Mouse (Mus musculus) intestine, postnatal 0 days (tissue): ENCODE data around the gene Sigirr. TPM values are rescaled to one million over a fixed set of nuclear protein-coding genes. Genes with fewer than 3 reads are reported as not detected.

ENCODE experiments used
- ATAC-seq: fragments of 200-750 bp; cut with Nextera tagmentation; 2 replicates; pipeline ENCODE4 v1.8.0; 2017; ENCODE audit warnings: mild to moderate bottlenecking, moderate TSS enrichment, moderate library complexity
- H3K27ac ChIP-seq: fragments of 300-500 bp; sonication (generic); 2 replicates; pipeline ENCODE4 v1.5.1; 2014; ENCODE audit warnings: mild to moderate bottlenecking, low read depth, low read length, moderate library complexity
- H3K27me3 ChIP-seq: fragments of 300-500 bp; sonication (generic); replicated peaks from 2 replicates; pipeline ENCODE4 v1.6.1; 2014; ENCODE audit warnings: low read length, mixed read lengths; ENCODE audit not compliant: control insufficient read depth, insufficient read depth
- H3K36me3 ChIP-seq: fragments of 300-500 bp; sonication (generic); 2 replicates; pipeline ENCODE4 v1.6.1; 2014; ENCODE audit warnings: mild to moderate bottlenecking, moderate library complexity; ENCODE audit not compliant: control insufficient read depth, insufficient read depth
- H3K4me1 ChIP-seq: fragments of 300-500 bp; sonication (generic); replicated peaks from 2 replicates; pipeline ENCODE4 v1.6.1; 2014; ENCODE audit warnings: antibody characterized with exemption, low read length, mixed read lengths; ENCODE audit not compliant: control insufficient read depth, insufficient read depth
- H3K4me2 ChIP-seq: fragments of 300-500 bp; sonication (generic); replicated peaks from 2 replicates; pipeline ENCODE4 v1.6.1; 2014; ENCODE audit warnings: low read depth, mild to moderate bottlenecking, moderate library complexity
- H3K4me3 ChIP-seq: fragments of 300-500 bp; sonication (generic); 2 replicates; pipeline ENCODE4 v1.5.1; 2014; ENCODE audit warnings: low read depth, low read length
- H3K9ac ChIP-seq: fragments of 300-500 bp; sonication (generic); 2 replicates; pipeline ENCODE4 v1.6.1; 2014; ENCODE audit warnings: mild to moderate bottlenecking, low read depth, low read length
- H3K9me3 ChIP-seq: fragments of 300-500 bp; sonication (generic); 2 replicates; pipeline ENCODE4 v1.6.1; 2016; ENCODE audit warnings: mixed run types; ENCODE audit not compliant: control insufficient read depth
- CTCF ChIP-seq: sonication (generic); IDR thresholded peaks from 2 replicates; pipeline ENCODE4 v1.5.1; 2016; ENCODE audit warnings: low read depth, mild to moderate bottlenecking, control low read depth, antibody characterized with exemption, moderate library complexity
- WGBS: fragments of 180-500 bp; shearing (Covaris S2); extraction: QIAGEN DNeasy Blood & Tissue Kit; methylation state at CpG from one replicate; pipeline ENCODE4 v1.1.7; 2014; 5-methylcytosine and 5-hydroxymethylcytosine counted together
- polyA plus RNA-seq: library from polyadenylated mRNA; unstranded; fragments of >200 nt; fragmentation: Nextera tagmentation; extraction: Ambion mirVana; gene quantifications from 2 replicates; pipeline ENCODE4 v1.2.1, GENCODE M21; 2015

Gene Sigirr
- 42.1 and 43.2 TPM in 2 replicates for polyA plus RNA-seq

- 1% methylated on average over 55 of the region's 56 CpGs for WGBS
- ATAC-seq: peak; percentile 81
- H3K9ac ChIP-seq: peak within 1 kb of the TSS; percentile 64
- H3K9me3 ChIP-seq: no peaks in the 10 kb centered on the region
- H3K4me3 ChIP-seq: peak within 1 kb of the TSS; percentile 50
- no peak for TF ChIP-seq CTCF
- no peaks in the 10 kb centered on the region for H3K27me3 ChIP-seq
- H3K4me2 ChIP-seq: peak within 1 kb of the TSS; percentile 89
- no peaks in the 10 kb centered on the region; the same call in 1 of the 2 replicates for H3K4me1 ChIP-seq
- H3K36me3 ChIP-seq: peaks cover 20% of the 10 kb centered on the region; the same call in 1 of the 2 replicates
- peak within 1 kb of the TSS; percentile 93 for H3K27ac ChIP-seq
Observed at GRCm38 (mm10) chr7:141099911-141100691, at the start of gene Sigirr. Sigirr (minus strand) TSS chr7:141100572.

DNA sequence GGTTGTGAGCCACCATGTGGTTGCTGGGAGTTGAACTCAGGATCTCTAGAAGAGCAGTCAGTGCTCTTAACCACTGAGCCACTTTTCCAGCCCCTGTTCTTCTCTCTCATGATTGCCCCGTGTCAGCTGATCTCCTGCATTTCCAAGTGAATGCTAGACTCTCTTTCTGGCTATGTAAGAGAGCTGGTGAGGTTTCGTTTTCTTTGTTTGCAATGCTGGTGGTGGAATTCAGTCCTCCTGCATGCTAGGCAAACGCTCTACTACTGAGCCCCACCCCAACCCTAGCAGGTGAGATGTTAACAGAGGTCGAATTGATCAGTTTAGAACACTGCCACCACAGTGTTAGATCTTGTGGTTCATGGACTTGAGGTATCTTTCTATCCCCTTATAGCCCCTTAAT lies 48.3 kb upstream of the Sigirr start:
- TF ChIP-seq CTCF: no peak; the same call in 1 of the 2 replicates
- ATAC-seq: no peak
- Histone ChIP-seq H3K9me3 (no peaks in the 10 kb centered on the region), H3K36me3 (peaks cover 30% of the 10 kb centered on the region), H3K9ac (no peak overlapping the region), H3K4me1 (no peaks in the 10 kb centered on the region), H3K4me3 (no peak overlapping the region), H3K27ac (no peak overlapping the region), H3K27me3 (no peaks in the 10 kb centered on the region), H3K4me2 (no peak overlapping the region)
- 40% methylated on average over 4 of the region's 4 CpGs for WGBS

DNA sequence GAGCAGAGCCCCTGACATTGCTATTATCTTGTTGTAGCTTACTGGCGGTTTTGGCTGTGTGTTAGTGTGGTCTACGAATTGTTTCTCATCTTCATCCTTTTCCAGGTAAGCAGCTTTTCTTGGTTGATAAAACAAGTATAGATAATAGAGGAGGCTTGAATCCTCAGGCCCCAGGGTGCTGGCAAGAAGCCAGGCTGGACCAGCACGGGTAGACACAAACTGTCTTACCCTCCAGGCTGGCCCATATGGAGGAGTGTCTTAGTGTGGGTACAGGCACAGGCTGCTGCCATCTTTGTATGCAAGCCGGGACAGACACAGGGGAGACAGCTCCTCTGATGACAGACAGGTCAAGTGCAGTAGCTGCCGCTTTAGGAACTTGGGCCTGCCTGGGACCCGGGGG lies 46.7 kb upstream of the Sigirr start:
- Histone ChIP-seq H3K9me3 (no peaks in the 10 kb centered on the region), H3K27ac (no peak overlapping the region), H3K36me3 (peaks cover 18% of the 10 kb centered on the region; the same call in 1 of the 2 replicates), H3K4me1 (no peaks in the 10 kb centered on the region), H3K4me3 (no peak overlapping the region), H3K9ac (no peak overlapping the region), H3K27me3 (no peaks in the 10 kb centered on the region), H3K4me2 (no peak overlapping the region)
- ATAC-seq: no peak
- TF ChIP-seq CTCF: no peak
- 84% methylated on average over 6 of the region's 6 CpGs for WGBS

GRCm38 (mm10) chr7:141146043-141146595 lies 45.7 kb upstream of the Sigirr start:
- no peaks in the 10 kb centered on the region for H3K4me1 ChIP-seq
- H3K4me3 ChIP-seq: no peak overlapping the region
- no peaks in the 10 kb centered on the region for H3K9me3 ChIP-seq
- ATAC-seq: no peak
- no peak overlapping the region for H3K9ac ChIP-seq
- H3K27ac ChIP-seq: no peak overlapping the region
- H3K4me2 ChIP-seq: no peak overlapping the region
- TF ChIP-seq CTCF: no peak
- WGBS: 90% methylated on average over 12 of the region's 12 CpGs
- H3K27me3 ChIP-seq: no peaks in the 10 kb centered on the region
- peaks cover 9% of the 10 kb centered on the region; the same call in 1 of the 2 replicates for H3K36me3 ChIP-seq

- Histone ChIP-seq H3K36me3 (peaks cover 9% of the 10 kb centered on the region; the same call in 1 of the 2 replicates), H3K4me1 (no peaks in the 10 kb centered on the region), H3K4me3 (no peak overlapping the region), H3K9me3 (no peaks in the 10 kb centered on the region), H3K27me3 (no peaks in the 10 kb centered on the region), H3K4me2 (no peak overlapping the region), H3K27ac (no peak overlapping the region), H3K9ac (no peak overlapping the region)
- WGBS: 69% methylated on average over 1 of the region's 1 CpGs
- TF ChIP-seq CTCF: no peak
- ATAC-seq: no peak
Observed at GRCm38 (mm10) chr7:141145403-141145802, 45.0 kb upstream of the Sigirr start.

- ATAC-seq: no peak
- no peaks in the 10 kb centered on the region for H3K4me1 ChIP-seq
- H3K9ac ChIP-seq: no peak overlapping the region
- no peaks in the 10 kb centered on the region for H3K9me3 ChIP-seq
- H3K4me2 ChIP-seq: no peak overlapping the region
- H3K36me3 ChIP-seq: peaks cover 9% of the 10 kb centered on the region; the same call in 1 of the 2 replicates
- 87% methylated on average over 3 of the region's 3 CpGs for WGBS
- TF ChIP-seq CTCF: no peak
- no peaks in the 10 kb centered on the region for H3K27me3 ChIP-seq
- no peak overlapping the region for H3K27ac ChIP-seq
- no peak overlapping the region for H3K4me3 ChIP-seq
Observed at GRCm38 (mm10) chr7:141144650-141145049, 44.3 kb upstream of the Sigirr start.
